Mouse (Mus musculus) heart, embryonic 15.5 days (tissue): ENCODE data around the gene Gigyf1. TPM values are rescaled to one million over a fixed set of nuclear protein-coding genes. Genes with fewer than 3 reads are reported as not detected.

Source experiments
- microRNA-seq: library from miRNA; unstranded; fragments of <30 nt; microRNA quantifications from one replicate; pipeline ENCODE4, GENCODE M21; 2016
- polyA plus RNA-seq: library from polyadenylated mRNA; unstranded; fragments of >200 nt; fragmentation: Nextera tagmentation; extraction: Ambion mirVana; gene quantifications from 2 replicates; pipeline ENCODE4 v1.2.1, GENCODE M21; 2015

Gene Gigyf1
- polyA plus RNA-seq, 1 experiment from 2014 or later, result 8.9 TPM

Small RNA genes within 50 kb of the gene (microRNA-seq; reads per million reads assigned to microRNA genes)
- not detected for gene Mir6418

Other genes starting within 250 kb of the Gigyf1 start
- 8.1 and 15.8 TPM in 2 replicates for gene Ache, start 231.0 kb upstream of the Gigyf1 start, polyA plus RNA-seq
- 6.1 and 11.2 TPM in 2 replicates for gene Ufsp1, start 223.9 kb upstream of the Gigyf1 start, polyA plus RNA-seq
- 70.5 and 95.7 TPM in 2 replicates for gene Srrt, start 210.9 kb upstream of the Gigyf1 start, polyA plus RNA-seq
- 37.7 and 53.3 TPM in 2 replicates for gene Trip6, start 204.1 kb upstream of the Gigyf1 start, polyA plus RNA-seq
- 6.5 and 10.4 TPM in 2 replicates for gene Slc12a9, start 185.0 kb upstream of the Gigyf1 start, polyA plus RNA-seq
- 32.9 and 42.9 TPM in 2 replicates for gene Ephb4, start 168.4 kb upstream of the Gigyf1 start, polyA plus RNA-seq
- 0.05 and 0.11 TPM in 2 replicates for gene Zan, start 41.5 kb upstream of the Gigyf1 start, polyA plus RNA-seq
- gene Pop7, start 16.0 kb upstream of the Gigyf1 start, polyA plus RNA-seq, result 37.4 and 38.6 TPM in 2 replicates
- not detected in 2 replicates for gene Epo, start 14.7 kb downstream of the Gigyf1 start, polyA plus RNA-seq
- gene Gnb2, start 15.0 kb downstream of the Gigyf1 start, polyA plus RNA-seq, result 244 and 306 TPM in 2 replicates
- 0.13 and 2.1 TPM in 2 replicates for gene Actl6b, start 35.0 kb downstream of the Gigyf1 start, polyA plus RNA-seq
- gene Tfr2, start 51.3 kb downstream of the Gigyf1 start, polyA plus RNA-seq, result 0.31 and 1.3 TPM in 2 replicates
- 17.1 and 26.5 TPM in 2 replicates for gene Mospd3, start 82.5 kb downstream of the Gigyf1 start, polyA plus RNA-seq
- gene Pcolce, start 95.2 kb downstream of the Gigyf1 start, polyA plus RNA-seq, result 117 and 129 TPM in 2 replicates
- 0.11 and 0.23 TPM in 2 replicates for gene Fbxo24, start 110.5 kb downstream of the Gigyf1 start, polyA plus RNA-seq
- gene Lrch4, start 110.6 kb downstream of the Gigyf1 start, polyA plus RNA-seq, result 20.7 and 26.7 TPM in 2 replicates
- gene Gm20605, start 110.6 kb downstream of the Gigyf1 start, polyA plus RNA-seq, result 7.1 and 12.2 TPM in 2 replicates
- gene Sap25, start 122.8 kb downstream of the Gigyf1 start, polyA plus RNA-seq, result 4.0 and 6.0 TPM in 2 replicates
- 0.13 and 0.21 TPM in 2 replicates for gene Irs3, start 127.2 kb downstream of the Gigyf1 start, polyA plus RNA-seq
- 19.3 and 21.7 TPM in 2 replicates for gene Agfg2, start 166.2 kb downstream of the Gigyf1 start, polyA plus RNA-seq
- gene Nyap1, start 223.1 kb downstream of the Gigyf1 start, polyA plus RNA-seq, result 1.2 and 1.6 TPM in 2 replicates
- gene Tsc22d4, start 227.2 kb downstream of the Gigyf1 start, polyA plus RNA-seq, result 130 and 164 TPM in 2 replicates